14 mouse cellular contexts compared by ENCODE assay signal in the genomic region with DNA sequence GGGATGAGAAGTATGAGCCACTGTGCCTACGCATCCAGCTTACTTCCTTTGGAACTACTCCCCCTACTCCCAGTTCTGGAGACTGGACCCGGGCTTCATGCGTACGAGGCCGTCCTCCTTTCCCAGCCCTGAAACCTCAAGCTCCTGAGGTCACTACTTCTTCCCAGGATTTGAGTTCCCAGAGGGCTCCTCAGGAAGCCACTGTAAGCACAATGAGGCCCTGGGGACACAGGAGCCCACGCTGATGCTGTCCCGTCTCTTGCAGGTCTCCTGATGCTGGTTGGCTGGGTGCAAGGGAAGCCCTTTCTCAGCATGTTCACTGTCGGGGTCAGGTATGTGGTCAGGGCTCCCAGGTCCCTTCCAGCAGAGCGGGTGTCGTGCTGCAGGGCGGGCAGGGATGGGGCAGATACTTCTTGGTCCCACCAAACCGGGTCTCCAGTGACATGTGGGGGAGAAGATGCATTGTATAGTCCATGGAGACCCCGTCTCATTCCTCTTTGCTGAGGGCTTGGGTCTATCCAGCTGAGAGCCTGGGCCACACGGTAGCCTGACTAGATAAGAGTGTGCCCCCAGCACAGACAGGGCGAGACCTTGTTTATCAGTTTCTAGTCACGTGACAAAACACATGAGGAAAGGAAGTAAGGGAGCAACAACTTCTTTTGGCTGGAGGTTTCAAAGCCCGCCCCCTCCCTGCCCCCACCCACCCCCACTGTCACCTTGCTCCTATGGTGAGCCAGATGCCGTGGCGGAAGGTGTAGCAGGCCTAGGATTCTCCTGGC.
"Had no signal": no experiment of that assay in that cellular context is flagged by ENCODE, and none has a peak within 500 bp of the region (broad histone marks: within the 10 kb centered on the region; RNA-seq: fewer than 3 reads in every experiment).

No protein-coding gene starts in this region.

- H3K4me3 ChIP-seq: limb, embryonic 12.5 days; midbrain, embryonic 10.5 days; myocyte; neural tube, embryonic 15.5 days; stomach, embryonic 15.5 days had no signal

- H3K9me3 ChIP-seq: limb, embryonic 12.5 days; midbrain, embryonic 10.5 days; neural tube, embryonic 15.5 days; stomach, embryonic 15.5 days had no signal

- H3K4me1 ChIP-seq: limb, embryonic 12.5 days; neural tube, embryonic 15.5 days had no signal

- ATAC-seq: intestine, postnatal 0 days had no signal

- H3K4me2 ChIP-seq: limb, embryonic 12.5 days; neural tube, embryonic 15.5 days; stomach, embryonic 15.5 days had no signal

- H3K27me3 ChIP-seq: limb, embryonic 12.5 days; neural tube, embryonic 15.5 days; stomach, embryonic 15.5 days had no signal

- H3K9ac ChIP-seq: limb, embryonic 12.5 days; neural tube, embryonic 15.5 days; stomach, embryonic 15.5 days had no signal

- DNase-seq: kidney, adult 8-10 months; kidney, postnatal 36 days; layer of hippocampus, adult 9-11 months; lung, adult 18-20 months; midbrain, embryonic 14.5 days; right cerebral cortex, postnatal 4 days; spleen, adult 18-20 months; thymus, postnatal 4 days had no signal

- H3K27ac ChIP-seq: limb, embryonic 12.5 days; midbrain, embryonic 10.5 days; neural tube, embryonic 15.5 days; stomach, embryonic 15.5 days had no signal

- H3K36me3 ChIP-seq: limb, embryonic 12.5 days; midbrain, embryonic 10.5 days; neural tube, embryonic 15.5 days; stomach, embryonic 15.5 days had no signal
